Mouse (Mus musculus): Measurements from ENCODE around the gene Ift43. TPM values are rescaled to one million over a fixed set of nuclear protein-coding genes. Genes with fewer than 3 reads are reported as not detected.

The Ift43 gene
- polyA plus RNA-seq, 1 experiment: not detected

DNA sequence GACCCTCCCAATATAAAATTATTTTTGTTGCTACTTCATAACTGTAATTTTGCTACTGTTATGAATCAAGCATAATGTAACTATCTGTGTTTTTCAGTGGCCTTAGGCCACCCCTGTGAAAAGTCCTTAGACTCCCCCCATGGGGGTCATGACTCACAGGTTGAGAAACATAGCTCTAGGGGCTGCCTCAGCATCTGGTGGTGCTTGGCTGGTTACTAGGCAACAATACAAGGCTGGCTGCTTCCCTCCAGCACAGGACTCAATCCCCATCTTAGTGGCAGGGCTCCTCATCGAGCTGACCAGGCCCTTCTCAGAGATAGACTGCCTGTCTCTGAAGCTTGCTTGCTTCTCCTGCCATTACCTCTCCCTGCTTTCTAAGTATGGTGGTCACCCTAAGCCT lies 86.4 kb downstream of the Ift43 start:
- TF ChIP-seq GATA1 (IDR thresholded peaks at IDR 0.05; ENCODE audit: low read length): no peak
- TF ChIP-seq TAL1 (IDR thresholded peaks at IDR 0.05; ENCODE audit: low read length): no peak

DNA sequence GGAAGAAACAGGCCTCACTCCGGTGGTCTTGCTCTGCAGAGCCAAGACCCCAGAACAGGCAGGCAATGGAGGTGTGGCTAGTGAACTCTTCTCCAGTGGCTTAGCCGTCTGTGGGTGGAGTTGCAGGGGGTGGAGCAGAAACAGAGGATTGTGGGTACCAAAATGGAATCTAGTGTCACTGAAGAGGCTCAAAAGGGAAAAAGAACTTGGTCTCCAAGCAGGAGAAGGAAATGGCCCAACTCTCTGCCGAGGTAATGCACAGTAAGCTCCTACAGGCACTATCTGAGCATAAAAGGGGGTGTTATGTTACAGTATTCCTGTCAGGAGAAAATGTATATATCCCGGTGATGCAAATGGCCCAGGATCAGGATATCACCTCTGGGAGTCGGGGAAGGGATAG lies 86.9 kb downstream of the Ift43 start:
- no peaks in the 10 kb centered on the region for H3K27me3 ChIP-seq (ENCODE audit: control insufficient read depth)
- H3K36me3 ChIP-seq (ENCODE audit: control insufficient read depth): no peaks in the 10 kb centered on the region
- no peaks in the 10 kb centered on the region for H3K9me3 ChIP-seq (ENCODE audit: control insufficient read depth, low read length)
- H3K4me1 ChIP-seq (ENCODE audit: control insufficient read depth): no peaks in the 10 kb centered on the region
- no peak for TF ChIP-seq GATA1 (IDR thresholded peaks at IDR 0.05; ENCODE audit: low read length)
- TF ChIP-seq TAL1 (IDR thresholded peaks at IDR 0.05; ENCODE audit: low read length): no peak
- no peak overlapping the region for H3K4me3 ChIP-seq (replicated peaks)

More for the DNA sequence above, 86.4 kb downstream of the Ift43 start:
- Histone ChIP-seq H3K4me3 (replicated peaks) (no peak overlapping the region), H3K9me3 (ENCODE audit: control insufficient read depth, low read length) (no peaks in the 10 kb centered on the region), H3K36me3 (ENCODE audit: control insufficient read depth) (no peaks in the 10 kb centered on the region), H3K4me1 (ENCODE audit: control insufficient read depth) (no peaks in the 10 kb centered on the region), H3K27me3 (ENCODE audit: control insufficient read depth) (no peaks in the 10 kb centered on the region)

DNA sequence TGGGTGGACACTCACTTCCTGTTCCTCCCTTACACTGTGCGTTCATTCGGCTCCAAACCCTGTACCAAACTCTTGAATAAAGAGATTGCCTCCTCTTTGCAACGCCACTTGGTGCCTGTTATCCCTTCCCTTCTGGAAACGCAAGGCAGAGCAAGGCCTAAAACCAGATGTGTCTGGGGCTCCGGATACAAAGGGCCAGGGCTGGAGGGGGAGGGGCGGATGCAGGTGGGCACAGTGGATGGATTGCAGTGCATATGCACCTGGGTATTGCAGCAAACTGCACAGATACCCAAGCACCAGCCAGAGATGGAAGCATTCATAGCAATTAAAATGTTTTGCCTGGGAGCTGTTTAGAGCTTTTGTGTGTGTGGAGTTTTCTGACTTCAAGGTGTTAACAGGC lies 91.0 kb downstream of the Ift43 start:
- H3K4me3 ChIP-seq (replicated peaks): no peak overlapping the region
- no peak for TF ChIP-seq TAL1 (IDR thresholded peaks at IDR 0.05; ENCODE audit: low read length)
- no peak for TF ChIP-seq GATA1 (IDR thresholded peaks at IDR 0.05; ENCODE audit: low read length)
- no peaks in the 10 kb centered on the region for H3K9me3 ChIP-seq (ENCODE audit: control insufficient read depth, low read length)
- H3K4me1 ChIP-seq (ENCODE audit: control insufficient read depth): no peaks in the 10 kb centered on the region
- no peaks in the 10 kb centered on the region for H3K36me3 ChIP-seq (ENCODE audit: control insufficient read depth)
- no peaks in the 10 kb centered on the region; the same call in 1 of the 2 replicates for H3K27me3 ChIP-seq (ENCODE audit: control insufficient read depth)

DNA sequence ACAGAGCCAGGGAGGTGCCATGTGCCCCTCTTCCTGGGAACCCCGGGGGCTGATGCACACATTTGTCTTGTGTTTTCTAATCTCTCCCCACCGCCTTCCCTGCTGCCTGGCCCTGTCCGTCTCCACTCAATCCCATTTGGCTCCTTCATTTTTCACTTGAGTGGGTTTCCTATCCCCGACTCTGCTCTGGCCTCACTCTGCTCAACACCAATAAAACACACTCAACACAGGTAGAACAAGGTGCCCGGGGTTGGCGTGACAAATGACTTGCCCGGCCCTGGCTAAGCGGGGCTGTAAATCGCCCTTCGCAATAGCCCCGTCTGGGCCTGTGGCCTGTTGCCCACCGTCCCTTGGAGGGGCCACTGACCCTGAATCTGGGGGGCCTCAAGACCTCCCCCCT lies 92.0 kb downstream of the Ift43 start:
- Histone ChIP-seq H3K4me1 (ENCODE audit: control insufficient read depth) (no peaks in the 10 kb centered on the region), H3K9me3 (ENCODE audit: control insufficient read depth, low read length) (no peaks in the 10 kb centered on the region), H3K36me3 (ENCODE audit: control insufficient read depth) (no peaks in the 10 kb centered on the region), H3K4me3 (replicated peaks) (no peak overlapping the region), H3K27me3 (ENCODE audit: control insufficient read depth) (no peaks in the 10 kb centered on the region; the same call in 1 of the 2 replicates)
- TF ChIP-seq GATA1 (IDR thresholded peaks at IDR 0.05; ENCODE audit: low read length): no peak
- TF ChIP-seq TAL1 (IDR thresholded peaks at IDR 0.05; ENCODE audit: low read length): no peak

DNA sequence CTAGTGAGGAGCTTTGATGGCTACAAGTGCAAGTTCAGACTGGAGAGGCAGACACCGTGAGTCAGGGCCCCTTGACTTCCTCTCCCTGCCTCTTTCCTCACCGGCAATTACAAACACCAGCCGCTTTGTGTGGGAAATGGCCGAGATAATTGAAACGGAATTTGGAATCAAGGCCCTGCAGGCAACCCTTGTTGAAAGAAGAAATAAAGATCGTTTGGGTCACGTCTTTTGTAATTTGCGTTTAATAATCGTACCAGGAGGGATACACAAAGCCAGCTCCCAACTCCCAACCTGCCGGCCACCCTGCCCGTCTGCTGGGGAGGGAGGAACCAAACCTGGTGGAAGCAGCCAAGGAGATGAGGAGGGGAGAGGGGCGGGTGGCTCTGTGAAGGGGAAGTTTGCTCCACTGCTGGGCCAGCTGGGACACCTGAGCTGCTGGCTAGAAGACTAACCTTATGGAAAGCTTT lies 93.2 kb downstream of the Ift43 start:
- H3K9me3 ChIP-seq (ENCODE audit: control insufficient read depth, low read length): no peaks in the 10 kb centered on the region
- H3K4me1 ChIP-seq (ENCODE audit: control insufficient read depth): no peaks in the 10 kb centered on the region
- H3K4me3 ChIP-seq (replicated peaks): no peak overlapping the region
- no peak for TF ChIP-seq GATA1 (IDR thresholded peaks at IDR 0.05; ENCODE audit: low read length)
- TF ChIP-seq TAL1 (IDR thresholded peaks at IDR 0.05; ENCODE audit: low read length): no peak
- H3K27me3 ChIP-seq (ENCODE audit: control insufficient read depth): no peaks in the 10 kb centered on the region; the same call in 1 of the 2 replicates
- no peaks in the 10 kb centered on the region for H3K36me3 ChIP-seq (ENCODE audit: control insufficient read depth)

DNA sequence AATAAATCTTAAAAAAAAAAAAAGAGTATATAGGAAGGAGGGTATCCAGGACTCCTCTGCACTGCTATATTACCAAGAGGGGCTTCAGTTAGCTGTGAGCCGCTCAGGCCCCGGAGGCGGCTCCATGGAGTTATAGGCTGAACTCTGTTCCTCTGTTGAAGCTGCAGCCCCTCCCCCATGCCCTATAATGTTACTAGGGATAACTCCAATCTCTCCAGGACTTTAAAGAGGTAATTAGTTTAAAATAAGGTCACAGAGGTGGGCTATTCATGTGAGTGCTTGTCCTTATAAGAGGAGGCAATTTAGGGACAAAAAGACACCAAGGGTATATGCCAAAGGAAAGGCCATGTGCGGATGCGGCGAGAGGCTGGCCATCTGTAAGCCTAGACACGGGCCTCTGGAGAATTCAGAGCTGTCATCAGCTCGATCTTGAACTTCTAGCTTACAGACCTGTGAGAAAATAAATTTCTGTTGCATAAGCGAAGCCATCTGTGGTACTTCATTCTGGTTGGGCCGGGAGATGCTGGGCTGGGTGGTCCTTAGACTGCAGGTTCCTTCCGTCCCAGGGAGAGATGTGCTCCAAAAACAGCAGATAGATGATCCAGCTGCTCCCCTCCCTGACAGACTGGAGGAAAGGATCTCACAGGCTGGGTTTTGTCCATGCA lies 94.5 kb downstream of the Ift43 start:
- H3K9me3 ChIP-seq (ENCODE audit: control insufficient read depth, low read length): no peaks in the 10 kb centered on the region
- no peaks in the 10 kb centered on the region; the same call in 1 of the 2 replicates for H3K27me3 ChIP-seq (ENCODE audit: control insufficient read depth)
- TF ChIP-seq GATA1 (IDR thresholded peaks at IDR 0.05; ENCODE audit: low read length): no peak
- no peak for TF ChIP-seq TAL1 (IDR thresholded peaks at IDR 0.05; ENCODE audit: low read length)
- no peaks in the 10 kb centered on the region for H3K4me1 ChIP-seq (ENCODE audit: control insufficient read depth)
- H3K36me3 ChIP-seq (ENCODE audit: control insufficient read depth): no peaks in the 10 kb centered on the region
- H3K4me3 ChIP-seq (replicated peaks): no peak overlapping the region

DNA sequence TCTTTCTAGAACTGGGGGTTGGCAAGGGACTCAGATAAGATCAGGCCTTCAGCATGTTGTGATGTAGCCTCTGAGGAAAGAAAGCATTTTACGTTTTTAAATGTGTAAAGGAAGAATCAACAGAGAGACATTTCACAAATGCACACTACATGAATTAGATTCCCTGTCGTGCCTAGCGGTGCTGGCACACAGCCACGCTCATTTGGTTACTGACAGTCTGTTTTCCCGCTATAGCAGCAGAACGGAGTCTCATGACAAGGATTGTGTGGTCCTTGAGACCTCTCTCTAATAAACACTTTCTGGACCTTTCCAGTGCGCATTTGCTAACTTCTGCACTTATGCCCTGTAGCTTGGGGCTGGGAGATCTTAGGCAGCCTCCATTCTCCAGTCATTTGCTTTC lies 96.9 kb downstream of the Ift43 start:
- Histone ChIP-seq H3K4me3 (replicated peaks) (no peak overlapping the region), H3K27me3 (ENCODE audit: control insufficient read depth) (no peaks in the 10 kb centered on the region; the same call in 1 of the 2 replicates), H3K9me3 (ENCODE audit: control insufficient read depth, low read length) (no peaks in the 10 kb centered on the region), H3K4me1 (ENCODE audit: control insufficient read depth) (no peaks in the 10 kb centered on the region), H3K36me3 (ENCODE audit: control insufficient read depth) (no peaks in the 10 kb centered on the region)
- TF ChIP-seq TAL1 (IDR thresholded peaks at IDR 0.05; ENCODE audit: low read length) (no peak), GATA1 (IDR thresholded peaks at IDR 0.05; ENCODE audit: low read length) (no peak)

DNA sequence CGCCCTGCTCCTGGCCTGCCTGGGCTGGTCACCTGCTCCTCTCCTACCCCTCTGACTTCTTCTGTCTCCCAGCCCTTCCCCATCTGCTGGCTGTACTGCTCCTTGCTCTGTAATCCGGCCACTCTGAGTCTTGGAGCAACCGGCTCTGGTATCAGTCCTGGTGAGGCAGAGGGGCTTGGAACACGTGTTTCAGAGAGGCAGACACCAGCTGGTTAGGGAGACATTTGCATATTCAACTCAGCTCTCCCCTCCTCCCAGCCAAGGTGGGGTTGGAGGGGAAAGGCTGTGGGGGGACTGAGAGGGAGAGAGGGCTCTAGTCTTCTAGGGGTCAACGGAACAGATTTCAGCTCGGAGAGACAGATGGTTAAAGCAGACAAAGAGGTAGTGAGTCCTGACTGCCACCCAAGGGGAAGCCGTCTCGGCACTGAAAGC lies 99.0 kb downstream of the Ift43 start:
- Histone ChIP-seq H3K36me3 (ENCODE audit: control insufficient read depth) (no peaks in the 10 kb centered on the region), H3K27me3 (ENCODE audit: control insufficient read depth) (no peaks in the 10 kb centered on the region), H3K4me3 (replicated peaks) (no peak overlapping the region), H3K4me1 (ENCODE audit: control insufficient read depth) (no peaks in the 10 kb centered on the region), H3K9me3 (ENCODE audit: control insufficient read depth, low read length) (no peaks in the 10 kb centered on the region)
- TF ChIP-seq GATA1 (IDR thresholded peaks at IDR 0.05; ENCODE audit: low read length) (no peak), TAL1 (IDR thresholded peaks at IDR 0.05; ENCODE audit: low read length) (no peak)

DNA sequence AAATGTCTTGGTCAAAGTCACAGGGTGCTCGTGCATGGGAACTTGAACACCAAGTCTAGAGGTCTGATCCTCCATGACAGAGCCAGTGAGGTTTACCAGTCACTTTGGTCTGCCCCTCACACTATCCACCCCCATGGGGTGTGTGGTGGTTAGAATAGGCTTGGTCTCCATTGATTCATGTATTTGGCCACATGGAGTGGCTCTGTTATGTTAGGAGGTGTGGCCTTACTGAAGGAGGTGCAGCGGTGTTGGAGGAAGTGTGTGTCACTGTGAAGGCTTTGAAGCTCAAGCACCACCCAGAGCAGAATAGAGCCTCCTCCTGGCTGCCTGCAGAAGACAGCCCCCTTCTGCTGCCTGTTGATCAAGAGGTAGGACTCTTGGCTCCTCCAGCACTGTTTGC lies 99.5 kb downstream of the Ift43 start:
- no peaks in the 10 kb centered on the region for H3K36me3 ChIP-seq (ENCODE audit: control insufficient read depth)
- no peaks in the 10 kb centered on the region for H3K4me1 ChIP-seq (ENCODE audit: control insufficient read depth)
- TF ChIP-seq GATA1 (IDR thresholded peaks at IDR 0.05; ENCODE audit: low read length) (no peak), TAL1 (IDR thresholded peaks at IDR 0.05; ENCODE audit: low read length) (no peak)
- no peaks in the 10 kb centered on the region for H3K27me3 ChIP-seq (ENCODE audit: control insufficient read depth)
- no peak overlapping the region for H3K4me3 ChIP-seq (replicated peaks)
- H3K9me3 ChIP-seq (ENCODE audit: control insufficient read depth, low read length): no peaks in the 10 kb centered on the region
